Mouse (Mus musculus): ENCODE measurements around the gene Scn8a.

Gene Scn8a

DNA sequence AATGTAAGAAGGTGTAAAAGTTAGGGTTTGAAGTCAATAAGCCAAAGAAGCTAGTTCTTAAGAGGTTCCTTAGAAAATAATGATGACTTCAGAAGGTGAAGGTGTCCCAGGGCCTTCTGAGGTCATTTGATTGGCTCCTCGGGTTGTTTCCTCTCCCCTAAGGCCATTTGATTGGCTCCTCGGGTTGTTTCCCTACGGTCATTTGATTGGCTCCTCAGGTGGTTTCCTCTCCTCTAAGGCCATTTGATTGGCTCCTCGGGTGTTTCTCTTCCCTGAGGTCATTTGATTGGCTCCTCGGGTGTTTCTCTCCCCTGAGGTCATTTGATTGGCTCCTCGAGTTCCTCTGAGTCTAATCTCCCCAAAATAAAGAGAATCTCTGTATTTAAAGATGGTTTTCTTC, 141.7 kb downstream of the Scn8a start:
- in situ Hi-C loops (cut with MboI, MseI), result no loop called here

- in situ Hi-C loops (cut with MboI, MseI), result no loop called here
Measured at GRCm38 (mm10) chr15:101028960-101029359, 159.3 kb downstream of the Scn8a start.

DNA sequence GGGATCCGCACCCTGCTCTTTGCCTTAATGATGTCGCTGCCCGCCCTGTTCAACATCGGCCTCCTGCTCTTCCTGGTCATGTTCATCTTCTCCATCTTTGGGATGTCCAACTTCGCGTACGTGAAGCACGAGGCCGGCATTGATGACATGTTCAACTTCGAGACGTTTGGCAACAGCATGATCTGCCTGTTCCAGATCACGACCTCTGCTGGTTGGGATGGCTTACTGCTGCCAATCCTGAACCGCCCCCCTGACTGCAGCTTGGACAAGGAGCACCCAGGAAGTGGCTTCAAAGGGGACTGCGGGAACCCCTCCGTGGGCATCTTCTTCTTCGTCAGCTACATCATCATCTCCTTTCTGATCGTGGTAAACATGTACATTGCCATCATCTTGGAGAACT, 170.0 kb downstream of the Scn8a start:
- in situ Hi-C loops (cut with MboI, MseI), result loop anchor here (10.0 kb wide), 1 partner anchor 65 kb away; no protein-coding TSS in a partner anchor

- in situ Hi-C loops (cut with MboI, MseI), result no loop called here
Measured at GRCm38 (mm10) chr15:101041966-101042365, 172.3 kb downstream of the Scn8a start.

DNA sequence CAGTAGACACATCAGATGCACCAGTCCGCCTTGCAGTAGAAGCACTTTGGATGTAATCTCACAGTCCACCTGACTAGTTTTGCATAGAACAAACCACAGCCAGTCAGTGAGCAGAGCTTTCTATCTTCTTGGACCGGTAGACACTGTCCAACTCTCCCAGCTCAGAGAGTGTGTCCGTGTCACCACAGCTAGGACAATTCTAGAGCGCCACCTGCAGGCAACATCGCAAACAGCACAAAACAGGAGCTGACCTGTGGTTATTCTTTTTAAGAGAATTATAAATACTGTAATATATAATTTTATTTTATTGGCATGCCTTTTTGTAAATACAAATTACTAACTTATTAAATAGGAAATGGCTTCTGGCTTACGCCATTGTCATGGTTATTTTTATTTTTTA, 173.0 kb downstream of the Scn8a start:
- in situ Hi-C loops (cut with MboI, MseI), result no loop called here

DNA sequence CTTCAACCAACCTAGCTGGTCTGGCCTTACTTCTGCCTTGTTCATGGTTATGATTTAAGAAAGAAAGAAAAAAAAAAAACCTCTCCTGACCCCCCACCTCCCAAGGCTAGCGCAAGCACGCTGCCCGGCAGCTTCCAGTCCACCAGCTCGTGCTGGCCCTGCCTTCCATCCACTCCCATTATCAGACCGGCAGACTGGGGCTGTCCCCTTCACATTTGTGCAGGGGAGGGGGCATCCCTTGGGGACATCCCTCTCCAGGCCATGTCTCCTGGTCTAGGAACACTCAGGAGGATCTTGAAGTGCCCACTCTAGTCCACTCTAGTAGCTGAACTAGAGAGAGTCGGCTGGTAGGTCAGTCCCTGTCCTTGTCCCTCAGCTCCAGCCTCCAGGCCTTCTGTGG, 174.9 kb downstream of the Scn8a start:
- in situ Hi-C loops (cut with MboI, MseI), result no loop called here

DNA sequence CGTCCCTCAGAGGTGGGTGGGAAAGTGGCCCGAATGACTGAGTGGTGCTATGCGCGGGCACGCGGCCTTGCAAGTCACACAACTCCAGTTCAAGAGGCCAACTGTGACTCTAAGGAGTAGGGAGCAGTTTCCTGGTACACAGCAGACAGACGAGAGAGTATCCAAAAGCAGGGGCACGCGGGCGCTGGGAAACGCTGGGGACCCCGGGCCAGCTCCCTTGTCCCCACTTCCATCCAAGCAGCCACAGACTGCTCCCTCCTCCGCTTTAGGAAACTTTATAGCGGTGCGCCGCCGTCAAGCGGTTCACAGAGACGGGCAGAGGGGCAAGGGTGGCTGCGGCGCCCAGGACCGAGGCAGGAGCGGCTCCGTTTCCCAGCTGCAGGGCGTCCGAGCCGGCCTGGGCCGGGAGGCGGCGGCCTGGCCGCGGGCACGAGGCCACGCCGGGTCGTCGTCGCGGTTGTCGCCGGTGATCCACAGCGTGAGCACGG, 176.4 kb downstream of the Scn8a start:
- in situ Hi-C loops (cut with MboI, MseI), result no loop called here

- in situ Hi-C loops (cut with MboI, MseI), result no loop called here
Measured at GRCm38 (mm10) chr15:101046527-101047193, 177.0 kb downstream of the Scn8a start.

GRCm38 (mm10) chr15:101047194-101047555, 177.5 kb downstream of the Scn8a start, which contains the start of gene Gm47841:
Gm47841 (minus strand) TSS chr15:101047397.
- in situ Hi-C loops (cut with MboI, MseI), result no loop called here

DNA sequence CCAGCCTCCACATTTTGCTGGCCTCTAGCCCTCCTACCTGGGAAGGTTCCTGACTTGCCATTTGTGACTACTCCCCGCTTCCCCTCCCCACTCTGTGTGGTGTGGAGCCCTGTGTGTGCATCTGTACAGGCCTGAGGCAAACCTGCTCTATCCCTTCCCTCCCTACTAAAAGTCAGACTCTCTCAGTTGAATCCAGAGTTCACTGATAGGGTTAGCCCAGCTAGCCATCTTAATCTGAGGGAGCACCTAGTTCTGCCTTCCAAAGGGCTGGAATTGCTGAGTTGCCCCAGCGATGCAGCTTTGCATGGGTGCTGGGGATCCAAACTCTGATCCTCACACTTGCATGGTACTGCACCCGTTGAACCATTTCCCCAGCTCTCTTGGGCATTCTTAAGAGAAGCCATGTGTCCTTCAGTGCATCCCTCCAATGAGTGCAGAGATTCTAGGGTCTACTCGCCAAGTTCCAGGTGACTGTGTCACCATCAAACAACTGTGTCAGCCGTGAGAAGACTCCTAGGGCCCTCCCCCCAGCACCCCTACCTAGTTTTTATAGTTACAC, 178.8 kb downstream of the Scn8a start:
- in situ Hi-C loops (cut with MboI, MseI), result no loop called here

DNA sequence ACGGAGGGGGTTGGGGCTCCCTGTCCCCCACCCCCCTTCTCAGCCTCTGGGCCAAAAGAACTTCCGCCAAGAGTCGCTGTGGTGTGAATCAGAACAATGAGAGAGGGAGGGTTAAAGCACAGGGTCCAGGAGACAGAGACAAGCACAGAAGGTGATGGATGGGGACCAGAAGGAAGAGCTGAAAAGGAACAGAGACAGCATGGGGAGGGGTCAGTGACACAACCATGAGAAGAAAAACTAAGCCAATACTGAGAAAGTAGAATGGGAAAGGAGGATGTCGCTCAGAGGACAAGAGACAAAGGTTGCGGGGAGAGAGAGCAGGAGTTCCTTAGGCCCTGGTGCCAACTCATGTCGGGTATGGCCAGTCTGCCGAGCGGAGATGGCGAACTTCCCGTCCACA, 182.2 kb downstream of the Scn8a start:
- in situ Hi-C loops (cut with MboI, MseI), result no loop called here

GRCm38 (mm10) chr15:101052560-101053501, 183.2 kb downstream of the Scn8a start:
- in situ Hi-C loops (cut with MboI, MseI), result no loop called here

DNA sequence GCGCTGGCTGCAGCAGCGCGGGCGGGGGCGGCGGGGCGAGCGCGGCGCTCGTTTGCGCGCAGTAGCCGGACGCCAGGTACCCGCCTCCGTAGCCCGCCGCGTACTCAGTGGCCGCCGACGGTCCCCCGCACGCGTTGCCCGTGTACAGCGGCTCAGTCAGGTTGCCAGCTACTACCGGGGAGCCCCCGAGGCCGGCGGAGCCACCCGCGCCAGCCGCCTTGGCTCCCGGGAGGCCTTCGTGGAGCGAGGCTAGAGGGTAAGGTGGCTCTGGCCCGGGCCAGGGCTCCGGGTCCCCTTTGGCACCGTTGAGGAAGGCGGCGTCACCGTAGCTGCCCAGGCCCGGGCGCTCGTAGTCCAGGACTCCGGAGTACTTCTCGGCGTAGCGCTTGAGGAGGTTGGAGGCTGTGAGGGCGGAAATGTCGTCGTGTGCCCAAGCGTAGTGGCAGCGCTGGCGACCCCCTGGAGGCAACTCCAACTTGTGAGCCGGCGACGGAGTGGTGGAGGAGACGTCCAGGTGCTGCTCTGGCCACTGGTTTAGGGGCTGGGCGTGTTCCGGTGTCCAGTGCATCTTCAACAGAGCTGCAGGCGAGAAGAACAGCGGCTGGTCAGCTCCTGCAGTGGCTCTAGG, 184.3 kb downstream of the Scn8a start:
- in situ Hi-C loops (cut with MboI, MseI), result no loop called here

- in situ Hi-C loops (cut with MboI, MseI), result no loop called here
Measured at GRCm38 (mm10) chr15:101054541-101054940, 184.9 kb downstream of the Scn8a start.

- in situ Hi-C loops (cut with MboI, MseI), result no loop called here
Measured at GRCm38 (mm10) chr15:101056225-101056624, 186.6 kb downstream of the Scn8a start.

DNA sequence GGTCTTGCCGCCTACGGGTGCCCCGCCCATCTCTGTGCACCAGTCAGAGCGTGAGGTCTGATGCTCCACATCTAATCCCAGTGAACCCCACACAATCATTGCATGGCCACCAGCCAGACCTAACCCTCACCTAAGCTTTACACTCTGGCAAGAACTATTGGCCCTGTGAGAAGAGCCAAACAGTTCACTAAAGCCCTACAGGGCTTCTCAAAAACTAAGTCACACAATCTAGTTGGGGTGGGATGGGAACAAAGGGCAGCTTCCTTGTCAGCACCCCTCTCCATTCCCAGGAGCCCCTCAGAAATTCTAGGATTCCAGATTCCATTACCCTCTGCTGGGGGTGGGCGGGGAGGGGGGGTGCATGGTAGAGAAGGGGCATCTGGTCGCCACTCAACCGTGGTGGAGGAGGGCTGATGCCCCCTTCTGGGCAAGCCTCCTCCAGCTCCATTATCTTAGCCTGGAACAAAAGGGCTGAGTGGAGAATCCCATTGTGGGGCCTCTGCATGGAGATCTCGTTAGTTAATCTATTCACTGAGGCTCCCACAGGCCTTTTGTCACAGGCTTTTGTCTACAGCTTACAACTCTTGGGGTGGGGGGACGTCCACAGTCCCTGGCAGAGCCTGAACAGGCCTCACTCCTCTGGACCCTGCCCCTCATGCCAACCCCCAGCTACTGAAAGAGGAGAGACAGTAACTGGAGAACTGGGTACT, 190.1 kb downstream of the Scn8a start:
- in situ Hi-C loops (cut with MboI, MseI), result no loop called here

DNA sequence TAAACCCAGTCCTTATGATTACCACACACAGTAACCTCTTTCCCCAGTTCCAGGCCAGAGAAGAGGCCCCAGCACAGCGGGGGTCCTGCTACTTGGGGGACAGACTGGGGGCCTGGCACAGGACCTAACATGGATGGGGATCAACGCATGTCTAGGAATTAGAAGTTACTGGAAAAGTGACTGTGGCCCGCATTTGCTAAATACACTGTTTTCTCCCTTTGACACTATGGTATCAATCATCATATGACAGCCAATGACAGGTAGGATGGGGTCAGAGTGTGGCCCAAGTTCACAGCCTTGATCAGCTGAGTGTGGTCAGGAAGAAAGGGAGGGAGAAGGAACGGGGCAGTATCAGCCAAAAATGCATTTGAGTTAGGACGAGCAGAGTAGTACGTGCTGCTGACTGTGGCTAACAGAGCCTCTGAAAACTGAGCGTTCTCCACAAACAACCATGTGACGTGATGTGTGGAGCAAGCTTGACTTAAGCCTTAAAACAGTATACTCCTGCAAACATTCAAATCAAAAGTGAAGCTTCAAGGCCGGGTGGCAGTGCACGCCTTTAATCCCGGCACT, 190.7 kb downstream of the Scn8a start:
- in situ Hi-C loops (cut with MboI, MseI), result no loop called here

DNA sequence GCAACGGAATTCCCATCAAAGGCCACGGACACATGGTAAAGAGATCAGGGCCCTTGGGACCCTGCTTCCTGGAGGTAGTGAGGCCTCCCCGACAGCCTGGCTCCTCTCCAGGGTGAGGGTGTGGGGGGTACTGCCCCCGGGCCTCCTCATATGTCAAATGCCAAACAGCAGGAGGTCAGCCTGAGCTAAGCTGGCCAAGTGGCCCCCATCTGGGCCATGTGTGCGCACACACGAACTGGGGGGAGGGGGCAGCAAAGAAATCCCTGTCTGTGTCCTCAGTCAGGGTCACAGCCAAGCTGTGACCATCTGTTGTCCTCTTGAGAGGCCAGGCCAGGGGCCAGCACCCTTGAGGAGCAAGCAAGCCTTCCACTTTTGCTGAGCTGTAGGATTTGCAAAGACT, 195.4 kb downstream of the Scn8a start:
- in situ Hi-C loops (cut with MboI, MseI), result no loop called here

DNA sequence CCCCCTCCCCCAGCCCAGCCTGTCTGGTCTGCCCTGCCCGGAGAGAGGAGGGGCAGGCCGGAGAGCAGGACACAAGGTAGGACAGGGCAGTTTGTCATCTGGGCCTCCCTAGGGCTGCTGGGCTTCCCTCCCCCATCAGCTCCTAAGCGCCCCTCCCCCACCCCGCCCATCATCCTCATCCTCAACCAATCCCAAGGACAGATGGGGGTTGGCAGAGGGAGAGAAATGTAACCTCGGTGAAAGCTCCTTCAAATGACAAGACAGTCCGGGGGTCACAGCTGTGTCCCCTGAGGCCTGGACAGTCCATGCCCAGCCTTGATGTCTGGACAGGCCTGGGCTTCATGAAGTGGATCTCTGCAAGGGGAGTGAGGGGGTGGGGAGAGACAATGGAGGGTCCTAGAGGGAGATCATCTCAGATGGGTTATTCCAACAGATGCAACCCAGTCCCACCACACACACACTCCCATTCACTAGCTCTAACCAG, 196.7 kb downstream of the Scn8a start:
- in situ Hi-C loops (cut with MboI, MseI), result no loop called here

DNA sequence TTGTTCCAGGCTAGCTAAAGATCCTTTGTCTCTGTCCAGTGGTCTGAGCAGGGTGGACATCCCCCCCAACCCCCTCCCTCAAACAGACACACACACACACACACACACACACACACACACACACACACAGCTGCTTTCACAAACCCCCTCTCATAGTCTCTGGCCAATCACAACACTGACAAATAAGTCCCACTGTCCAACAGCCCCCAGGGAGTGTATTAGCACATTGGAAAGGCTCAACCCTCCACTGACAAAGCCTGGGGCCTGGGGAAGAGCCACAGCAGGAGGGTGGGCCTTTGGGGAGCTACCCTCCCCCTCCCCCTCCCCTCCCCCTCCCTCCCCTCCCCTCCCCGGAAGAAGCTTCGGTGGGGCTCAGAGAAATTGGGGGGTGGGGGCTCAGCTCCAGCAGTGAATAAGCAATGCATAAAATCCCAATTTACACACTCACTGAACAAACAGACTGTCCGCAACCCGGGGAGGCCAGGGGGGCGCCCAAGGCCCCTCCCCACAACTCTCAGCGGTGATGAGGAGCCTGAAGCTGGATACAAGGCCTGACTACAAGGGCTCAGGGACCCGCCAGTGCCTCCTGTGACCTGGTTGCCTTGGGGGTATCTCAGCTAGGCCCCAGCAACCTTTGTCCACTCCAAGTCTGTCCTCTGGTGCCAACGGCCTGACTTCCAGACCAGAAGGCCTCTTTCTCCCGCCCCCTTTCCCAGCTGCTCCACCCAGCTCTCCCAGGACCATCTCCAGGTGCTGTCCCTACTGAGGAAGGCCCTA, 197.4 kb downstream of the Scn8a start:
- in situ Hi-C loops (cut with MboI, MseI), result no loop called here
